Mouse (Mus musculus): ENCODE measurements around the gene Chchd1. TPM values are rescaled to one million over a fixed set of nuclear protein-coding genes. Genes with fewer than 3 reads are reported as not detected.
A peak's percentile ranks its signal among the peaks of the same experiment; 100 is the strongest.

The Chchd1 gene
- polyA plus RNA-seq (2021; fragmentation: Nextera tagmentation), result 189 and 201 TPM in 2 replicates
- long read RNA-seq, experiment 1, transcript Chchd1-201 (3 exons, 616 nt), result major isoform, 69 of 72 reads
- long read RNA-seq, experiment 1, partial matches to known transcripts, result 0 of 72 reads
- long read RNA-seq, experiment 1, other reads (novel, unspliced or antisense), result 2 of 72 reads
- long read RNA-seq, experiment 2, transcript Chchd1-201 (3 exons, 616 nt), result major isoform, 7 of 9 reads
- long read RNA-seq, experiment 2, partial matches to known transcripts, result 0 of 9 reads
- long read RNA-seq, experiment 2, other reads (novel, unspliced or antisense), result 1 of 9 reads

GRCm38 (mm10) chr14:20702741-20703381 is at the start of gene Chchd1:
TSS of gene Chchd1 (plus strand) at chr14:20703006.

GRCm38 (mm10) chr14:20656361-20656760 is 46.4 kb upstream of the Chchd1 start, which contains the start of gene Myoz1:
TSS of gene Myoz1 (minus strand) at chr14:20656540.

GRCm38 (mm10) chr14:20668154-20668810 is 34.5 kb upstream of the Chchd1 start, which contains the start of gene Synpo2l:
TSS of gene Synpo2l (minus strand) at chr14:20668354.

GRCm38 (mm10) chr14:20674064-20674833 is 28.6 kb upstream of the Chchd1 start, which contains the start of gene Sec24c:
TSS of gene Sec24c (plus strand) at chr14:20674308.

GRCm38 (mm10) chr14:20694884-20695760 is 7.7 kb upstream of the Chchd1 start, which contains the start of gene Fut11:
TSS of gene Fut11 (plus strand) at chr14:20694968.

GRCm38 (mm10) chr14:20707201-20708190 is 4.7 kb downstream of the Chchd1 start, which contains the start of gene Zswim8:
TSS of gene Zswim8 (plus strand) at chr14:20707552.

GRCm38 (mm10) chr14:20733952-20734774 is 31.4 kb downstream of the Chchd1 start, which contains the start of gene Ndst2:
TSS of gene Ndst2 (minus strand) at chr14:20734562.

Small RNA genes lying within 50 kb of the gene (microRNA-seq; reads per million reads assigned to microRNA genes)
- gene Mir6946, result 2.4 reads per million, percentile 5 among the genes with 10 or more reads in this experiment

Other genes starting within 250 kb of the Chchd1 start
- 50.7 and 53.0 TPM in 2 replicates for gene Anxa7, start 222.9 kb upstream of the Chchd1 start, polyA plus RNA-seq (2021; fragmentation: Nextera tagmentation)
- gene Mss51, start 206.1 kb upstream of the Chchd1 start, polyA plus RNA-seq (2021; fragmentation: Nextera tagmentation), result not detected in 2 replicates
- gene Ppp3cb, start 156.4 kb upstream of the Chchd1 start, polyA plus RNA-seq (2021; fragmentation: Nextera tagmentation), result 34.7 and 35.9 TPM in 2 replicates
- gene Usp54, start 61.9 kb upstream of the Chchd1 start, polyA plus RNA-seq (2021; fragmentation: Nextera tagmentation), result 12.2 and 13.1 TPM in 2 replicates
- 0.39 and 0.40 TPM in 2 replicates for gene Myoz1, start 46.5 kb upstream of the Chchd1 start, polyA plus RNA-seq (2021; fragmentation: Nextera tagmentation)
- 0.05 TPM in 1 of 2 replicates, not detected in the other for gene Synpo2l, start 34.7 kb upstream of the Chchd1 start, polyA plus RNA-seq (2021; fragmentation: Nextera tagmentation)
- gene Sec24c, start 28.7 kb upstream of the Chchd1 start, polyA plus RNA-seq (2021; fragmentation: Nextera tagmentation), result 85.1 and 93.5 TPM in 2 replicates
- 9.2 and 10.3 TPM in 2 replicates for gene Fut11, start 8.0 kb upstream of the Chchd1 start, polyA plus RNA-seq (2021; fragmentation: Nextera tagmentation)
- 15.7 and 17.2 TPM in 2 replicates for gene Zswim8, start 4.5 kb downstream of the Chchd1 start, polyA plus RNA-seq (2021; fragmentation: Nextera tagmentation)
- gene Ndst2, start 31.6 kb downstream of the Chchd1 start, polyA plus RNA-seq (2021; fragmentation: Nextera tagmentation), result 2.7 and 3.1 TPM in 2 replicates
- gene Camk2g, start 91.1 kb downstream of the Chchd1 start, polyA plus RNA-seq (2021; fragmentation: Nextera tagmentation), result 164 and 213 TPM in 2 replicates
- gene Plau, start 133.7 kb downstream of the Chchd1 start, polyA plus RNA-seq (2021; fragmentation: Nextera tagmentation), result 1.5 and 1.7 TPM in 2 replicates
- gene Vcl, start 226.4 kb downstream of the Chchd1 start, polyA plus RNA-seq (2021; fragmentation: Nextera tagmentation), result 3.8 and 4.9 TPM in 2 replicates